Mouse (Mus musculus) CH12.LX (cell line): ENCODE results near the gene Psap. TPM values are rescaled to one million over a fixed set of nuclear protein-coding genes. Genes with fewer than 3 reads are reported as not detected.
A peak's percentile ranks its signal among the peaks of the same experiment; 100 is the strongest.

Experiments
- DNase-seq: peaks from one replicate; pipeline ENCODE4 v3.0.0-alpha.2; 2013; ENCODE audit errors: extremely low read depth
- H3K27ac ChIP-seq: 2 replicates; pipeline ENCODE4 v1.5.1; 2012; ENCODE audit warnings: low read depth, mild to moderate bottlenecking, control low read depth, moderate library complexity; ENCODE audit not compliant: insufficient read depth
- H3K27me3 ChIP-seq: replicated peaks from 2 replicates; pipeline ENCODE3; 2012; ENCODE audit warnings: inconsistent platforms
- H3K36me3 ChIP-seq, 2 experiments: replicated peaks in 1 of 2; 2 replicates each; pipeline versions ENCODE3 to v1.6.1; 2012; ENCODE audit warnings: inconsistent platforms in 1 of 2, low read length in 1 of 2, mild to moderate bottlenecking in 1 of 2, mixed read lengths in 1 of 2, moderate library complexity in 1 of 2; ENCODE audit not compliant: control insufficient read depth in 1 of 2, insufficient read depth in 1 of 2
- H3K4me1 ChIP-seq, 2 experiments: 2 replicates each; pipeline ENCODE4 v1.6.1; 2012; ENCODE audit warnings: inconsistent platforms in 1 of 2, moderate library complexity in 1 of 2; ENCODE audit not compliant: insufficient read depth in 2 of 2, control insufficient read depth in 1 of 2
- H3K4me2 ChIP-seq: 2 replicates; pipeline ENCODE4 v1.6.1; 2012; ENCODE audit warnings: low read depth, mild to moderate bottlenecking, control low read depth; ENCODE audit not compliant: poor library complexity, insufficient read depth, severe bottlenecking
- H3K4me3 ChIP-seq, 3 experiments: fragments of 150-350 bp in 1 of 3; sonication (generic) in 1 of 3; replicated peaks in 1 of 3; 2 replicates each; pipeline versions ENCODE3 to v1.5.1; 2011 to 2012; ENCODE audit warnings: low read depth in 2 of 3, low read length in 2 of 3, mild to moderate bottlenecking in 2 of 3, moderate library complexity in 2 of 3, control low read depth in 1 of 3, improper control_type of control experiment in 1 of 3, inconsistent platforms in 1 of 3, mixed read lengths in 1 of 3; ENCODE audit not compliant: poor library complexity in 1 of 3
- H3K79me2 ChIP-seq: replicated peaks from 2 replicates; pipeline ENCODE4 v1.6.1; 2012; ENCODE audit warnings: mild to moderate bottlenecking, moderate library complexity; ENCODE audit not compliant: control insufficient read depth, poor library complexity, insufficient read depth, severe bottlenecking; ENCODE audit errors: extremely low read depth
- H3K9ac ChIP-seq: 2 replicates; pipeline ENCODE4 v1.6.1; 2012; ENCODE audit warnings: low read depth, mild to moderate bottlenecking, control low read depth, moderate library complexity; ENCODE audit not compliant: insufficient read depth
- H3K9me3 ChIP-seq: replicated peaks from 2 replicates; pipeline ENCODE3; 2012; ENCODE audit warnings: low read length, inconsistent platforms, mixed read lengths
- BHLHE40 ChIP-seq: IDR thresholded peaks from 2 replicates; pipeline ENCODE4 v1.6.1; 2011; ENCODE audit warnings: mild to moderate bottlenecking, low read depth, low read length, improper control_type of control experiment
- CHD2 ChIP-seq: IDR thresholded peaks from 2 replicates; pipeline ENCODE4 v1.6.1; 2011; ENCODE audit warnings: low read length, improper control_type of control experiment
- ELF1 ChIP-seq: IDR thresholded peaks from 2 replicates; pipeline ENCODE4 v1.6.1; 2014; ENCODE audit warnings: low read depth, mild to moderate bottlenecking, inconsistent platforms, low read length, improper control_type of control experiment
- EP300 ChIP-seq: IDR thresholded peaks from 2 replicates; pipeline ENCODE4 v1.6.1; 2011; ENCODE audit warnings: low read length, improper control_type of control experiment
- ETS1 ChIP-seq: conservative IDR thresholded peaks from 2 replicates; pipeline ENCODE4 v1.6.1; 2012; ENCODE audit warnings: low read depth, mild to moderate bottlenecking, inconsistent platforms, low read length, improper control_type of control experiment, moderate library complexity
- GABPA ChIP-seq: IDR thresholded peaks from 2 replicates; pipeline ENCODE4 v1.6.1; 2012; ENCODE audit warnings: low read depth, low read length, improper control_type of control experiment, inconsistent platforms; ENCODE audit not compliant: insufficient replicate concordance
- IRF4 ChIP-seq: IDR thresholded peaks from 2 replicates; pipeline ENCODE4 v1.6.1; 2014; ENCODE audit warnings: low read depth, mild to moderate bottlenecking, inconsistent platforms, low read length, improper control_type of control experiment
- JUN ChIP-seq: IDR thresholded peaks from 2 replicates; pipeline ENCODE4 v1.6.1; 2011; ENCODE audit warnings: low read depth, mild to moderate bottlenecking, low read length, improper control_type of control experiment, moderate library complexity; ENCODE audit not compliant: insufficient read depth
- JUND ChIP-seq: conservative IDR thresholded peaks from 2 replicates; pipeline ENCODE4 v1.6.1; 2011; ENCODE audit warnings: low read depth, low read length, improper control_type of control experiment
- KAT2A ChIP-seq: IDR thresholded peaks from 2 replicates; pipeline ENCODE4 v1.6.1; 2012; ENCODE audit warnings: low read length, improper control_type of control experiment, inconsistent platforms; ENCODE audit not compliant: insufficient replicate concordance
- MAX ChIP-seq: IDR thresholded peaks from 2 replicates; pipeline ENCODE4 v1.6.1; 2011; ENCODE audit warnings: low read length, improper control_type of control experiment
- MAZ ChIP-seq: IDR thresholded peaks from 2 replicates; pipeline ENCODE4 v1.6.1; 2012; ENCODE audit warnings: low read depth, mild to moderate bottlenecking, inconsistent platforms, low read length, improper control_type of control experiment, moderate library complexity
- MEF2A ChIP-seq: IDR thresholded peaks from 2 replicates; pipeline ENCODE4 v1.6.1; 2014; ENCODE audit warnings: low read depth, mild to moderate bottlenecking, inconsistent platforms, low read length, improper control_type of control experiment, borderline replicate concordance
- MXI1 ChIP-seq: IDR thresholded peaks from 2 replicates; pipeline ENCODE4 v1.6.1; 2011; ENCODE audit warnings: mild to moderate bottlenecking, low read depth, low read length, improper control_type of control experiment
- MYC ChIP-seq: IDR thresholded peaks from 2 replicates; pipeline ENCODE4 v1.6.1; 2011; ENCODE audit warnings: low read depth, mild to moderate bottlenecking, improper control_type of control experiment, low read length
- NRF1 ChIP-seq: IDR thresholded peaks from 2 replicates; pipeline ENCODE4 v1.6.1; 2014; ENCODE audit warnings: low read depth, mild to moderate bottlenecking, inconsistent platforms, low read length, improper control_type of control experiment, moderate library complexity
- PAX5 ChIP-seq: IDR thresholded peaks from 2 replicates; pipeline ENCODE4 v1.6.1; 2012; ENCODE audit warnings: low read length, inconsistent platforms, mixed read lengths
- POLR2A ChIP-seq: IDR thresholded peaks from 2 replicates; pipeline ENCODE4 v1.6.1; 2011; ENCODE audit warnings: low read depth, mild to moderate bottlenecking, improper control_type of control experiment, low read length
- RCOR1 ChIP-seq: conservative IDR thresholded peaks from 2 replicates; pipeline ENCODE4 v1.6.1; 2012; ENCODE audit warnings: low read depth, mild to moderate bottlenecking, inconsistent platforms, low read length, improper control_type of control experiment
- SMC3 ChIP-seq: IDR thresholded peaks from 2 replicates; pipeline ENCODE4 v1.6.1; 2011; ENCODE audit warnings: low read depth, low read length, improper control_type of control experiment
- TBP ChIP-seq: conservative IDR thresholded peaks from 2 replicates; pipeline ENCODE4 v1.6.1; 2011; ENCODE audit warnings: low read depth, low read length, improper control_type of control experiment
- TCF12 ChIP-seq: IDR thresholded peaks from 2 replicates; pipeline ENCODE4 v1.6.1; 2014; ENCODE audit warnings: low read depth, mild to moderate bottlenecking, inconsistent platforms, low read length, improper control_type of control experiment
- UBTF ChIP-seq: IDR thresholded peaks from 2 replicates; pipeline ENCODE4 v1.6.1; 2012; ENCODE audit warnings: low read depth, mild to moderate bottlenecking, inconsistent platforms, low read length, improper control_type of control experiment, moderate library complexity
- USF1 ChIP-seq: IDR thresholded peaks from 2 replicates; pipeline ENCODE4 v1.6.1; 2014; ENCODE audit warnings: low read depth, mild to moderate bottlenecking, inconsistent platforms, low read length, improper control_type of control experiment
- ZC3H11A ChIP-seq: IDR thresholded peaks from 2 replicates; pipeline ENCODE4 v1.6.1; 2012; ENCODE audit warnings: low read depth, mild to moderate bottlenecking, inconsistent platforms, low read length, improper control_type of control experiment
- ZKSCAN1 ChIP-seq: IDR thresholded peaks from 2 replicates; pipeline ENCODE4 v1.6.1; 2012; ENCODE audit warnings: low read depth, inconsistent platforms, low read length, improper control_type of control experiment, borderline replicate concordance
- ZMIZ1 ChIP-seq: IDR thresholded peaks from 2 replicates; pipeline ENCODE4 v1.6.1; 2012; ENCODE audit warnings: low read depth, mild to moderate bottlenecking, inconsistent platforms, low read length, improper control_type of control experiment
- dilution Hi-C: fragments of 300-500 bp; cut with MboI; formaldehyde crosslinking; loops from 2 replicates; pipeline ENCODE4 v1.14.3; 2020; ENCODE audit warnings: low sequenced_read_pairs; ENCODE audit not compliant: extremely low pct_unique_long_range_greater_than_20kb, extremely low pct_ligation_motif_present
- in situ Hi-C: fragments of 300-500 bp; cut with MboI; formaldehyde crosslinking; loops from 3 replicates; pipeline ENCODE4 v1.14.3; 2019; ENCODE audit warnings: low sequenced_read_pairs, low pct_ligation_motif_present, low pct_unique_long_range_greater_than_20kb, mixed read lengths
- polyA plus RNA-seq: library from polyadenylated mRNA; unstranded; fragments of >175 nt; gene quantifications from 2 replicates; pipeline ENCODE4 v1.2.1, GENCODE M21; 2012; ENCODE audit warnings: low read depth; ENCODE audit not compliant: insufficient read length
- total RNA-seq, 2 experiments: library from RNA; depleted of rRNA; stranded (reverse); fragments of 300-350 nt in 1 of 2; fragments of >200 nt in 1 of 2; gene quantifications; 2 replicates each; pipeline ENCODE4 v1.2.3; 2012 to 2014

The Psap gene
- total and polyA plus RNA-seq, 3 experiments: 223 to 470 (median 300) TPM

DNA sequence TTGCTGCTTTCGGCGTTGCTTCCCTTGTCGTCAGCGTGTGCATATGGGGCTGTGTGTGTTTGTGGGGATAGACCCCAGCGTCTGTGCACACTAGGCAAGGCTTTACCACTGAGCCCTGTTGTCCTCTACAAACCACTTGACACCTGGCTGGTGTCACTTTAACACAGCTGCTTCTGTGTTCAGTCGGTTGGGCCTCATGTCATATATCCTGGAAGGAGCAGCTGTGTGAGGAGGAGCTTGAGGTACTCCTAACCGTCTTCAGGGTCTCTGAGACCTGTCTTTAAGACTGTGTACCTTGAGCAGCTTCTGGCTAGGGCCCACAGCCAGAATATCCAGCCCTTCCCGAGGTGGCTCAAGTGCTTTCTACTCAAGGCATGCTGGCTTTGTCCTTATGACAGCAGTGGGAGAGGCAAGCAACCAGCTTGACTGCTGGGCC lies 7.3 kb downstream of the Psap start (continued):
- TF ChIP-seq MXI1: peak; percentile 86
- TF ChIP-seq, all 38 proteins: peak for 11

DNA sequence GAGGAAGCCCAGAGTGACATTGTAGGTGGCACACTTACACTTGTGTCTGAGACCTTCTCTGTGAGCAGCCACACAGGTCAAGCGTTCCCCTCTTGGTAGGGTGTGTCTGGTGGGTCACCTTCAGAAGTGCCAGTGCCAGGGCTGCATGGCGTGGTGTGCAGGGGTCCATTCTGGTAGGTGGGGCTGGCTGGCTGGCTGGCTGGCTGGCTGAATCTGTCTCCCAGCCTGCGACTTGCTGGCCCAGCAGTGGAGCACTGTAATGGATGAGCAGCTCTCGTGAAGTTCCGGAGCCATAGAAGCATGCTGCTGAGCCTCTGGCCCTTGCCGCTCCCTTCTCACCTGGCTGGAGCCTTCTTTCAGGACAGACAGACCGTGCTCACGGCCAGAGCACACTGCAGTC lies 7.8 kb downstream of the Psap start:
- no peaks in the 10 kb centered on the region for H3K27me3 ChIP-seq
- H3K9me3 ChIP-seq: no peaks in the 10 kb centered on the region
- H3K79me2 ChIP-seq: peaks cover 100% of the 10 kb centered on the region
- dilution Hi-C loops (no loop called here), in situ Hi-C loops (loop anchor here (5.0 kb wide), 1 partner anchor 33 kb away; no protein-coding TSS in a partner anchor)
- H3K36me3 ChIP-seq: peaks cover 4 to 29% of the 10 kb centered on the region in 2 experiments
- no peak for DNase-seq
- 0 out of 2 replicates have a peak, but pooled peaks have one; percentile 20 for TF ChIP-seq MAZ
- TF ChIP-seq UBTF: peak; percentile 26; the same call in 1 of the 2 replicates
- TF ChIP-seq MYC: no peak
- TF ChIP-seq, all 38 proteins: peak for 2
- peak overlapping the region; percentile 29 to 55 (median 48) for H3K4me3 ChIP-seq
- peak overlapping the region; percentile 98 for H3K27ac ChIP-seq
- peaks cover 43 to 96% of the 10 kb centered on the region in 2 experiments for H3K4me1 ChIP-seq
- H3K4me2 ChIP-seq: peak overlapping the region; percentile 74
- peak overlapping the region; percentile 34 for H3K9ac ChIP-seq

DNA sequence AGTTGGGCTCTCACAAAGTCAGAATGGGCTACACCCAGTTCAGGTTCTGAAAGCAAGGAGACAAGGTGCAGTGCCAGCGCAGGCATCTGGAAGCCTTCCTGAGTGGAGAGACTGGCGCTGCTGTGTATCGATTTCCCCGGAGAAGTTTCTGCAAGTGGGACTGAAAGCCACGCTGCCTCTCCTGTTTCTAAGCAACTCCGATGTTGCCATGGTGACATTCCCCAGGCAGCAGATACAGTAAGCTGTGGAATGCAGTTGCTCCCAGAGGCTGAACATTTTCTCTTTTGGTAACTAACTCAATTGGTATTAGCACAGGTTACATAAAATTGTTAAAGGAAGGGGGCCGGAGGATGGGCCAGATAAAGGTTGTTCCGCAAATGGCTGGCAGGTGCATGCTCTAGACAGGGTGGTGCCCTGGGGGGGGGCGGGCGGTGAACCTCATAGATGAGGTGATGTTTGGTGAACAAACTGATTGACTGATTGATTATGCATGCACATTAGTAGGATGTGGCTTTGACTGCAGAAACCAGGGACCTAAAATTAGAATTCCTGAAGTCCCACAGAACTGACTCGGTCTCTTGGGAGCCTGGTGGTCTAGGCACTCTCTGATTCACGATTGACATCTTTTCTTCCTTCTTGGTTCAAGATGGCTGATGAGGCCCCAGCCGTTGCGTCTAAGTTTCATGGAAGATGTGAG lies 8.4 kb downstream of the Psap start:
- Histone ChIP-seq H3K36me3 (peaks cover 4 to 32% of the 10 kb centered on the region in 2 experiments), H3K27me3 (no peaks in the 10 kb centered on the region), H3K4me3 (peak overlapping the region; percentile 29 to 55 (median 48)), H3K27ac (peak overlapping the region; percentile 98), H3K4me2 (peak overlapping the region; percentile 74), H3K9ac (peak overlapping the region; percentile 55), H3K79me2 (peaks cover 100% of the 10 kb centered on the region), H3K4me1 (peaks cover 48 to 97% of the 10 kb centered on the region in 2 experiments), H3K9me3 (no peaks in the 10 kb centered on the region)
- peak; percentile 95 for DNase-seq
- dilution Hi-C loops (no loop called here), in situ Hi-C loops (loop anchor here (5.0 kb wide), 1 partner anchor 34 kb away; no protein-coding TSS in a partner anchor)
- TF ChIP-seq ETS1 (peak; percentile 94), RCOR1 (peak; percentile 77), TCF12 (peak; percentile 88), KAT2A (peak; percentile 43; the same call in 1 of the 2 replicates), ELF1 (peak; percentile 30; the same call in 1 of the 2 replicates), PAX5 (no peak), ZMIZ1 (no peak), JUND (no peak), MYC (0 out of 2 replicates have a peak, but pooled peaks have one; percentile 42), NRF1 (no peak), JUN (no peak), ZC3H11A (no peak), CHD2 (peak; percentile 70), MXI1 (no peak; the same call in 1 of the 2 replicates), MAZ (0 out of 2 replicates have a peak, but pooled peaks have one; percentile 53), GABPA (no peak), IRF4 (peak; percentile 79), MEF2A (peak; percentile 94), TBP (no peak), SMC3 (no peak), ZKSCAN1 (no peak), UBTF (no peak), USF1 (no peak), MAX (0 out of 2 replicates have a peak, but pooled peaks have one; percentile 21), BHLHE40 (peak; percentile 89), POLR2A (peak; percentile 55; the same call in 1 of the 2 replicates), EP300 (peak; percentile 92)
